Mouse (Mus musculus): ENCODE measurements around the gene Adamts9. TPM values are rescaled to one million over a fixed set of nuclear protein-coding genes. Genes with fewer than 3 reads are reported as not detected.

The Adamts9 gene
- polyA plus RNA-seq, 1 experiment from 2014 or later = not detected

DNA sequence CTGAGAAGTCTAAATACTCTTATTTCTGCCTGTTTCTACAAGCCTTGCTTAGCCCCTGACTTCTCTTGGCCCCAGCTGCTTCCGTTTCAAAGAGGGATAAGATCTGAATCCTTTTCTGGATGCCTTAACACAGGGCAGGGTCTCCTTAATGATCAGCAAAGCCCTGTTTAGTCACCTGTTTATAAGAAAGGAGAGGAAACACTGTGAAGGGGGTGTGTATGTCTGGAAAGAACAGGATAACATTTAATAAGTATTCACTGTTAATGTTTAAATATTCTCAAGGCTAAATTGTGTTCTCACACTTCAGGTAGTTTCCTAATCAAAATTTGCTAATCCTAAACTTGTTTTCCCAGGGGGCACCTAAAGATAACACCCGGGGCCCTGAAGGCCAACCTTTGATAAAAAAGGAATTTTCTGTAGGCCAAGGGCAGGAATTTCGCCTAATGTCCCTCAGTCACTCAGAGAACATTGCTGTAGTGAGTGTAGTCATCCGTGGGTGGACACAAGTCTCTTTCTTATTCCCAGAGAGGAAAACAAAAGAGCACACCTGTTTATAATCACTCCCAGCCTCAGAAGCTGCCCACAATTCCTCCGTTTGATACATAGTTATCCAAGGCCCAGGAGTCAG is 82.9 kb downstream of the Adamts9 start:
- H3K4me3 ChIP-seq (ENCODE audit: inconsistent target) = no peak overlapping the region
- 79% methylated on average over 5 of the region's 5 CpGs for WGBS (ENCODE audit: missing documents)

DNA sequence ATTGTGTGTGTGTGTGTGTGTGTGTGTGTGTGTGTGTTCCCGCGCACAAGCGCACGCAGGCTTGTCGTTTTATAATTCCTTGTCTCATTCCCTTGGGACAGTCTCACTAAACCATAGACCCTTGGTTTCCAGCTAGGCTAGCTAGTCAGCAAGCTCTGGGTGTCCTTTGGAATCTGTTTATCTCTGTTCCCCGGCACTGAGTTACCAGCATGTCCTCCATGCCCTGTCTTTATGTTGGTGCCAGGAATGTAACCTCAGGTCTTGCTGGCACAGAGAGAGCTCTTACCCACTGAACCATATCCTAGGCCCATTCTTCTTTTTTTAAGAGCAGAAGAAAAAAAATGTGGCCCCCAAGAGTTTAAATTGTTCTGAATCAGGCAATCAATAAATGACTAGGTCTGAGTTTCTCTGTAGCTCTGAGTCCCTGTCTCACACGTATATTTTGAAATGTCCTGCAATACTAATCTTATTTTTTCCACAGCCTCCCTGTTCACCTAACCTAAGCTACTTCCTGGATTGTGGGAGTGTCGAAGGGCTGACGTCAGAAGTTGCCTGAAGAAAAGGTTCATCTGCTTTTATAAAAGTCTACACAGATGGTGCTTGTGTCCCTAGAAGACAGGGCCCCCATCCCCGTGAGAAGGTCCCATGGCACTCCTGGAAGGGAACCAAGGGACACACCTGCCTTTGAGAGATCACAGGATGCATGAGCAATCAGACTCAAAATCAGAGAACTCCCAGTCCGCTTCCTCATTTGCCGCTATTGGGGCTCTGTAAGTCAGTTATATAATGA is 84.4 kb downstream of the Adamts9 start:
- Histone ChIP-seq H3K79me2 (ENCODE audit: inconsistent target) (no peaks in the 10 kb centered on the region), H3K36me3 (ENCODE audit: inconsistent target) (no peaks in the 10 kb centered on the region), H3K4me3 (ENCODE audit: inconsistent target) (no peak overlapping the region), H3K27ac (no peak overlapping the region)
- whole genome bisulfite sequencing (ENCODE audit: missing documents) = 57% methylated on average over 8 of the region's 12 CpGs

More for the DNA sequence above, 82.9 kb downstream of the Adamts9 start:
- Histone ChIP-seq H3K36me3 (ENCODE audit: inconsistent target) (no peaks in the 10 kb centered on the region), H3K27ac (no peak overlapping the region), H3K79me2 (ENCODE audit: inconsistent target) (no peaks in the 10 kb centered on the region)

DNA sequence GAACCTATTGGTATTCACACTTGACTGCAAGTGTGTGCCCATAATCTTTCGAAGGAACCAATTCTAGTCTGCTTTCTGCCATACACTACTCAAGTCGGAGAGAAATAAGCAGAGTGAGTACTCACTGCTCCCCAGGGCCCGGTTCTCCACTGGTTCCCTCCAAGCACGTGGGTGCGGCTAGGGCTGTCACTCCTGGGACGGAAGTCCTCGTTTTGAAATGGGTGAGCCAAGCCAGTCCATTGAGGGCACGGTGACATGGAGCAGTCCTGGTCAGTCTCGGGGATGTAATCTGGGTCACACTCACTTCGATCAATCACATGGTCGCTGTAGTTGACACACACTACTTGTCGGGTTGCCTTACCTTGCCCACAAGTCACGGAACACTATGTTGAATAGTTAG is 85.5 kb downstream of the Adamts9 start:
- 93% methylated on average over 13 of the region's 13 CpGs for WGBS (ENCODE audit: missing documents)
- Histone ChIP-seq H3K79me2 (ENCODE audit: inconsistent target) (no peaks in the 10 kb centered on the region), H3K4me3 (ENCODE audit: inconsistent target) (no peak overlapping the region), H3K27ac (no peak overlapping the region), H3K36me3 (ENCODE audit: inconsistent target) (no peaks in the 10 kb centered on the region)

- Histone ChIP-seq H3K4me3 (ENCODE audit: inconsistent target) (no peak overlapping the region), H3K27ac (no peak overlapping the region), H3K36me3 (ENCODE audit: inconsistent target) (no peaks in the 10 kb centered on the region), H3K79me2 (ENCODE audit: inconsistent target) (no peaks in the 10 kb centered on the region)
- WGBS (ENCODE audit: missing documents) = 93% methylated on average over 4 of the region's 4 CpGs
Observed at GRCm38 (mm10) chr6:92854873-92855272, 88.4 kb downstream of the Adamts9 start.

- WGBS (ENCODE audit: missing documents) = 90% methylated on average over 5 of the region's 5 CpGs
- no peaks in the 10 kb centered on the region for H3K36me3 ChIP-seq (ENCODE audit: inconsistent target)
- H3K27ac ChIP-seq = no peak overlapping the region
- no peaks in the 10 kb centered on the region for H3K79me2 ChIP-seq (ENCODE audit: inconsistent target)
- no peak overlapping the region for H3K4me3 ChIP-seq (ENCODE audit: inconsistent target)
Observed at GRCm38 (mm10) chr6:92850250-92850649, 93.0 kb downstream of the Adamts9 start.

DNA sequence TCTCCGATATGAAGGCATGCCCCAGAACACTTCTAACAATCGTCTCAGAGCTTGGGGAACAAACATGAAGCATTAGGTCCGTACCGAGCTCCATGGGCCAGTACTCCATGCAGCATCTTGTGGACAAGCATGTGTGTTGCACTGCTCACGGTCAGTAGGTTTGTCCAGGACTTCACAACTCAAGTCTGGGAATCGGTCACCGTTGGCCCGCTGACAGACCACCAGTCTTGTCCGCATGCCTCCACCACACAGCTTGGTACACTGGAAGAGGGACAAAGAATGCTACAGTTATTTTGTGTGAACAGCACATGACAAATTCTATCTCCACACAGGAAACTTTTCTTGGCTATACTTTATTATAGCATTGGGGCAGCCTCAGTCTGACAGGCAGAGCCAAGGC is 94.1 kb downstream of the Adamts9 start:
- no peaks in the 10 kb centered on the region for H3K36me3 ChIP-seq (ENCODE audit: inconsistent target)
- 96% methylated on average over 9 of the region's 9 CpGs for WGBS (ENCODE audit: missing documents)
- H3K27ac ChIP-seq = no peak overlapping the region
- H3K4me3 ChIP-seq (ENCODE audit: inconsistent target) = no peak overlapping the region
- no peaks in the 10 kb centered on the region for H3K79me2 ChIP-seq (ENCODE audit: inconsistent target)

DNA sequence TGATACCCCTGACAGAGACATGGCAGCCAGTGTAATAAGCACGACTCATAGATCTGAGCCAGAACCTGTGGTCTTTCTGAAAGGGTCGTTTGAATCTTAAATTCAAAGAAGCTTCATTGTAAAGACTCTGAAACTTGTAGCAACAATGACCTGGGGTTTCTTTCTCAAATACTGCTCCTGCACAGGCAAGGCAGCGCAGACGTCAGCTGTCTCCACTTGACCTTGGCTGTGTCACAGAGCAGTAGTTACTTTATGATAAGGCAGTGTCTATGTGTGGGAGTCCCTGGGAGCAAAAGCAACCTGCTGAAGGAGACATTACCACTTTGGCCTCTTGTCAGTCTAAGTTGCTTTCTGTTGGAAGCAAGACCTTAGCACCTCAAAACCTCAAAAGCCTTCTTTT is 96.7 kb downstream of the Adamts9 start:
- WGBS (ENCODE audit: missing documents) = 81% methylated on average over 4 of the region's 4 CpGs

DNA sequence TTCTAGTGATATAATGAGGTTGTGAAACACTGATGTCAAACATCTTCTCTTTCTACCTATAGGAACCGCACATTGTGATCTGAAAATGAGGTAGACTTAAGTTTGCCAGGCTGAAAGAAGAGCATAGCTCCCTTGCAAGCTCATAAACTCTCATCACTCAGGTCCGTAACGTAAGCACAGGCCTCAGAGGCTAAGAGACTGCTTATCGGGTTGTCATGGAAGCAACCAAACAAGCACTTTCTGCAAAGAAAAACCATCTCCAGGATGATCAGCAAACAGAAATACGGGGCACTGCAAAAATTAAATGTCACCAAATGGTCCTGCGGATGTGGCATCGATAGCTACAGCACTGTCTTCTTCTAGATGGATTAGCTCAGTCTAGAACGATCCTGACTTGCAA is 97.4 kb downstream of the Adamts9 start:
- Histone ChIP-seq H3K4me3 (ENCODE audit: inconsistent target) (no peak overlapping the region), H3K27ac (no peak overlapping the region), H3K79me2 (ENCODE audit: inconsistent target) (no peaks in the 10 kb centered on the region), H3K36me3 (ENCODE audit: inconsistent target) (no peaks in the 10 kb centered on the region)
- WGBS (ENCODE audit: missing documents) = 95% methylated on average over 8 of the region's 8 CpGs

More for the DNA sequence above, 96.7 kb downstream of the Adamts9 start:
- Histone ChIP-seq H3K27ac (no peak overlapping the region), H3K79me2 (ENCODE audit: inconsistent target) (no peaks in the 10 kb centered on the region), H3K4me3 (ENCODE audit: inconsistent target) (no peak overlapping the region), H3K36me3 (ENCODE audit: inconsistent target) (no peaks in the 10 kb centered on the region)

DNA sequence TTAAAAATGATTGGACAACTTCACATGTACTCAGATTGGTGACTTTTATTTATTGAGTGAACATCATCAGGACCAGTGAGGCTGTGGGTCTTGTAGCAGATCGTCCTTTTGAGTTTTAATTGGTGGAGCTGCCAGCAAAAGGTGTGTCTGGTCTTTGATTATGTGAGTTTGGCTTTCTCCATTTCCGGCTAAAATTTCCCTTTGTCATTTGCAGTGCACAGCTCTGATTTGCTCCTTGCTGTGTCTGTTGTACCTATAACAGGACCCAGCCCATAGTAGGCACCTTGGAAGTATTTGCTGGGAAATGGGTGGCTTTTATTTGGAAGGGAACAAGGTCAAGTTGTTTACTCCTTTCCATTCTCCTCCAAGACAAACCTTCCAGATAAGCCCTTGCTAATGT is 99.8 kb downstream of the Adamts9 start:
- 100% methylated on average over 2 of the region's 2 CpGs for WGBS (ENCODE audit: missing documents)
- H3K36me3 ChIP-seq (ENCODE audit: inconsistent target) = no peaks in the 10 kb centered on the region
- no peak overlapping the region for H3K4me3 ChIP-seq (ENCODE audit: inconsistent target)
- H3K27ac ChIP-seq = no peak overlapping the region
- H3K79me2 ChIP-seq (ENCODE audit: inconsistent target) = no peaks in the 10 kb centered on the region

DNA sequence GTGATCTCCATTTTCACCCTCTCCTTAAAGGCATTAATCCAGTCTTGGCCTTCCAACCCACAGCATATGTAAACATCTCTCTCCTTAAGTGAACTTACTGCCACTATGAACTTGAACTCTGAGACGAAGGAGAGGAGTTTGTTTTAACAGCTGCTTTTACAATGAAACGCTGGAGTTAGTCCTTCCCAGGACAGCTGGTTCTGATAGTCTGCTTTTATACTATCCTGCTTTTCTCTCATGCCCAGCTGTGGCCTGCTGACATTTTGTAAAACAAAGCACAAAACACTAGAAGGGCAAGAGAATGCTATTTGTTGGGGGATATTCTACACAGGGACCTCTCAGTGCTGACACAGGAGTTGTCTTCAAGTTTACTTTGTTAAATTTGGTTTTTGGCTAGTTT is 101.3 kb downstream of the Adamts9 start:
- Histone ChIP-seq H3K4me3 (ENCODE audit: inconsistent target) (no peak overlapping the region), H3K27ac (no peak overlapping the region), H3K36me3 (ENCODE audit: inconsistent target) (no peaks in the 10 kb centered on the region), H3K79me2 (ENCODE audit: inconsistent target) (no peaks in the 10 kb centered on the region)
- 89% methylated on average over 2 of the region's 2 CpGs for WGBS (ENCODE audit: missing documents)

DNA sequence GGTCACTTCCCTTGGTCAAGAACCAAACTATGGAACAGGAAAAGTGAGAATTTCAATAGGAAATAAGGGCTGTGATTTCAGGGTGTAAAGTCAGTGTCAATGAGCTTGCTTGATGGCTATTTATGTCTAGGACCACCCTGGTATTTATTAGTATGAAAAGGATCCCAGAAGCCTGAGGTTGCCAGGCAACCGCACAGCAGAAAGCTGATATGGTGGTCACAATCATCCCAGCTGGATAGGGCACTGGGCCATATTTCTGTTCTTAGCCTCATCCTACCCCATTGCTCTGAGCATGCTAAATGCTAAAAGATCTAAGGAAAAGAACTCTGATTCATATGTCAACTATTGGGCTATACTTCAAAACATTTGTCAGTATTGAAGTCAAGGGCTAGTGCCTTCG is 112.2 kb downstream of the Adamts9 start:
- 85% methylated on average over 2 of the region's 2 CpGs for WGBS (ENCODE audit: missing documents)
- Histone ChIP-seq H3K79me2 (ENCODE audit: inconsistent target) (no peaks in the 10 kb centered on the region), H3K27ac (no peak overlapping the region), H3K4me3 (ENCODE audit: inconsistent target) (no peak overlapping the region), H3K36me3 (ENCODE audit: inconsistent target) (no peaks in the 10 kb centered on the region)

GRCm38 (mm10) chr6:92829148-92829547 is 114.1 kb downstream of the Adamts9 start:
- no peak overlapping the region for H3K4me3 ChIP-seq (ENCODE audit: inconsistent target)
- WGBS (ENCODE audit: missing documents) = 94% methylated on average over 2 of the region's 2 CpGs
- H3K27ac ChIP-seq = no peak overlapping the region
- H3K79me2 ChIP-seq (ENCODE audit: inconsistent target) = no peaks in the 10 kb centered on the region
- no peaks in the 10 kb centered on the region for H3K36me3 ChIP-seq (ENCODE audit: inconsistent target)

GRCm38 (mm10) chr6:92827360-92827759 is 115.9 kb downstream of the Adamts9 start:
- 73% methylated on average over 5 of the region's 5 CpGs for WGBS (ENCODE audit: missing documents)
- no peak overlapping the region for H3K27ac ChIP-seq
- H3K4me3 ChIP-seq (ENCODE audit: inconsistent target) = no peak overlapping the region
- no peaks in the 10 kb centered on the region for H3K79me2 ChIP-seq (ENCODE audit: inconsistent target)
- H3K36me3 ChIP-seq (ENCODE audit: inconsistent target) = no peaks in the 10 kb centered on the region

DNA sequence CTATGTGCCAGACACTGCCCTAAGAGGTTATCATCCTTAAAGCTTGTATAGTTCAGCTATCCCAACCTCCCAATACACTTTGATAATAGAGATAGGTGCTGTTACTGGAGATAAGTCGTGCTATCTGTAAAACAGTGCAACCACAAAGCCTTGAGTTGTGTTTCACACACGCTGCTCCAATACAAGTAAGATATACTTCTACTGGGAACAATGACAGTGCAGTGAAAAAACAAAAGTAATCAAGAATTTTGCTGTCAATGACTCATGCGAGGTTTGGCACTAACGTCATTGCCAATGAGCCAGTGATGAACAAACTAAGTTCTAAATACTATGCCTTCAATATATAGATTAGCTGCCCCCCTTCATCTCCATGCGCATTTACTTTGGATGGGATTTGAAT is 116.7 kb downstream of the Adamts9 start:
- WGBS (ENCODE audit: missing documents) = 83% methylated on average over 5 of the region's 5 CpGs
- Histone ChIP-seq H3K4me3 (ENCODE audit: inconsistent target) (no peak overlapping the region), H3K79me2 (ENCODE audit: inconsistent target) (no peaks in the 10 kb centered on the region), H3K36me3 (ENCODE audit: inconsistent target) (no peaks in the 10 kb centered on the region), H3K27ac (no peak overlapping the region)

DNA sequence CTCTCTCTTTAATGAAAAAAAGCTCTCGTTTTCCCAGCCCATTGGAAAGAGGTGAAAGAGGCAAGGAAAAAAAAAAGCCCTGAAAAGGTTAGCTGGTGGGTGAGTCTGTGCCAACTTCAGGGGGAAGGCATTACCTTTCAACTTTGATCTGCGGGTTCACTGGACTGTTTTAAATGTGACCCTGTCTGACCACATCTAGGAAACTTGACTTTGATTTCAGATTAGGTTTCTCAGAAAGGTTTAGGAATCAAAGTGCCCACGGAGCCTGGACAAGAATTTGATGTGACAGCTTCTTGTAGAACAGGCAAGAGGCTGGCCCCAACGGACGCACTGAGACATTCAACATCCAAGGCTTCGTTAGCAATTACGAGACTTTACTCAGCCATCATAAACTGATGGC is 119.3 kb downstream of the Adamts9 start:
- Histone ChIP-seq H3K27ac (no peak overlapping the region), H3K36me3 (ENCODE audit: inconsistent target) (no peaks in the 10 kb centered on the region), H3K4me3 (ENCODE audit: inconsistent target) (no peak overlapping the region), H3K79me2 (ENCODE audit: inconsistent target) (no peaks in the 10 kb centered on the region)
- WGBS (ENCODE audit: missing documents) = 86% methylated on average over 7 of the region's 7 CpGs
